In the genomic region with DNA sequence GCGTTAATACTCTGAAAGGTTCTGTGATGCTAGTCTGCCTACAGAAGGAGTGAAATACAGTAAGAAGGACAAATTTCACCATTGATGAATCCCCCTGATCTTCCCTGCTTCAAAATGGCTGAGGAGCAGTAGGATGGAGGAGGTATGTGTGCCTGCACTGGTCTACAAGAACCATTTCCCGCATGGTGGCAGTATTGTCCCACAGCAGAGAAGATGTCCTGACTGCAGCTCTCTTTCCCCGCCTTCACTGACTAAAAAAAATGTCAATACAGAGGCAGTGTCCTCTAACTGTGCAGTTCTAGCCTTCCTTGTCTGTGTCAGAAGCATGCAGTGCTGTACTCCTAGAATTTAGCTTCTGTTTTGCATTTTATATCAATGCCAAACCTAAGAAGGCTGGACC, we compare ENCODE assay signal across 8 mouse cellular contexts.
DNase-seq lines count a peak whose midpoint lies in the region; ATAC-seq and TF ChIP-seq lines count a peak whose summit lies in the region.
"Not testable (repeated sequence)": the region's sequence is repeated elsewhere in the genome, so short reads cannot be mapped to it uniquely, and the experiment has no call there.

No protein-coding gene starts in this region.

- not testable (repeated sequence) for H3K79me2 ChIP-seq in heart, adult 2 months (replicated peaks; ENCODE audit: control insufficient read depth, insufficient read depth, low read length)

- H3K36me3 ChIP-seq in embryonic facial prominence, embryonic 12.5 days; heart, adult 2 months (ENCODE audit: control insufficient read depth, insufficient read depth, low read length); hindbrain, embryonic 16.5 days (ENCODE audit: control insufficient read depth, insufficient read depth, low read length); limb, embryonic 11.5 days (ENCODE audit: control insufficient read depth, insufficient read depth, low read length); neural tube, embryonic 12.5 days: not testable (repeated sequence)

- H3K4me3 ChIP-seq in embryonic facial prominence, embryonic 12.5 days, result peak overlapping the region; percentile 17; the same call in 1 of the 2 replicates
- peak overlapping the region; percentile 45 for H3K4me3 ChIP-seq in heart, adult 2 months
- H3K4me3 ChIP-seq in hindbrain, embryonic 16.5 days (ENCODE audit: low read length), result peak overlapping the region; percentile 23; the same call in 1 of the 2 replicates
- not testable (repeated sequence) for H3K4me3 ChIP-seq in limb, embryonic 11.5 days (ENCODE audit: low read depth, low read length); neural tube, embryonic 12.5 days

- not testable (repeated sequence) for TF ChIP-seq EP300 in heart, adult 2 months (IDR thresholded peaks at IDR 0.05; ENCODE audit: insufficient read depth, low read depth, low read length)

- not testable (repeated sequence) for TF ChIP-seq POLR2A in heart, adult 2 months (IDR thresholded peaks at IDR 0.05; ENCODE audit: insufficient read depth, low read depth, low read length)

- H3K9ac ChIP-seq in embryonic facial prominence, embryonic 12.5 days; heart, adult 2 months (ENCODE audit: low read depth, low read length); hindbrain, embryonic 16.5 days (ENCODE audit: low read depth, low read length); limb, embryonic 11.5 days (ENCODE audit: low read length); neural tube, embryonic 12.5 days: not testable (repeated sequence)

- not testable (repeated sequence) for ATAC-seq in embryonic facial prominence, embryonic 12.5 days (ENCODE audit: insufficient number of reproducible peaks, insufficient read depth, low FRiP score, low TSS enrichment); neural tube, embryonic 12.5 days (ENCODE audit: low FRiP score, low read depth)
- peak; percentile 82 for ATAC-seq in hindbrain, embryonic 16.5 days
- ATAC-seq in limb, embryonic 11.5 days (ENCODE audit: insufficient number of reproducible peaks, low FRiP score, low TSS enrichment, low read depth), result 0 out of 2 replicates have a peak, but pooled peaks have one; percentile 54

- WGBS in embryonic facial prominence, embryonic 12.5 days, result 59% methylated on average over 3 of the region's 3 CpGs
- 62% methylated on average over 3 of the region's 3 CpGs for WGBS in heart, adult 2 months
- 61% methylated on average over 3 of the region's 3 CpGs for WGBS in hindbrain, embryonic 16.5 days
- WGBS in limb, embryonic 11.5 days, result 74% methylated on average over 3 of the region's 3 CpGs
- WGBS in neural tube, embryonic 12.5 days, result 66% methylated on average over 3 of the region's 3 CpGs

- intact Hi-C loops in heart, adult 2 months (cut with DNase I), result not testable (repeated sequence)

- not testable (repeated sequence) for H3K27ac ChIP-seq in embryonic facial prominence, embryonic 12.5 days; limb, embryonic 11.5 days (replicated peaks; ENCODE audit: low read depth, low read length); neural tube, embryonic 12.5 days
- H3K27ac ChIP-seq in heart, adult 2 months, result peak overlapping the region; percentile 75
- H3K27ac ChIP-seq in hindbrain, embryonic 16.5 days (ENCODE audit: low read depth, low read length), result peak overlapping the region; percentile 64; the same call in 1 of the 2 replicates

- 0 out of 2 replicates have a peak overlapping the region, but pooled peaks have one; percentile 21 for H3K4me2 ChIP-seq in embryonic facial prominence, embryonic 12.5 days (replicated peaks)
- H3K4me2 ChIP-seq in hindbrain, embryonic 16.5 days (ENCODE audit: low read length), result peak overlapping the region; percentile 36
- not testable (repeated sequence) for H3K4me2 ChIP-seq in limb, embryonic 11.5 days (ENCODE audit: low read depth, severe bottlenecking)
- H3K4me2 ChIP-seq in neural tube, embryonic 12.5 days (replicated peaks), result peak overlapping the region; percentile 22; the same call in 1 of the 2 replicates

- TF ChIP-seq CTCF in heart, adult 2 months (IDR thresholded peaks at IDR 0.05), result peak; percentile 69

- H3K27me3 ChIP-seq in embryonic facial prominence, embryonic 12.5 days; heart, adult 2 months (ENCODE audit: control insufficient read depth, insufficient read depth, low read length); hindbrain, embryonic 16.5 days (replicated peaks; ENCODE audit: control insufficient read depth, insufficient read depth, low read length); limb, embryonic 11.5 days (ENCODE audit: control insufficient read depth, insufficient read depth, low read length); neural tube, embryonic 12.5 days (replicated peaks): not testable (repeated sequence)

- DNase-seq in Muller cell, postnatal 12 days (ENCODE audit: inconsistent ontology term), result peak; percentile 45
- peak; percentile 4 to 89 for DNase-seq in heart, adult 2 months
- peak; percentile 73 for DNase-seq in limb, embryonic 11.5 days (ENCODE audit: low spot score)
- peak; percentile 98 for DNase-seq in lung, postnatal 25 days (ENCODE audit: low spot score)
- peak; percentile 83 for DNase-seq in thymus, postnatal 0 days (ENCODE audit: low spot score)

- not testable (repeated sequence) for H3K9me3 ChIP-seq in embryonic facial prominence, embryonic 12.5 days; hindbrain, embryonic 16.5 days (ENCODE audit: control insufficient read depth, low read length); limb, embryonic 11.5 days (ENCODE audit: control insufficient read depth, low read length); neural tube, embryonic 12.5 days

- H3K4me1 ChIP-seq in embryonic facial prominence, embryonic 12.5 days; heart, adult 2 months (ENCODE audit: control insufficient read depth, insufficient read depth, low read length); hindbrain, embryonic 16.5 days (ENCODE audit: control insufficient read depth, insufficient read depth, low read depth, low read length); limb, embryonic 11.5 days (ENCODE audit: control insufficient read depth, insufficient read depth, low read length); neural tube, embryonic 12.5 days: not testable (repeated sequence)

Comparison
In these comparisons a context has a peak if more than half of its experiments do, and no peak if none do; other contexts are left out.
1. DNase-seq: peak in every context shown above with its lines; median percentile 98 in lung, postnatal 25 days; 83 in thymus, postnatal 0 days; 73 in limb, embryonic 11.5 days; 46 in heart, adult 2 months; 45 in Muller cell, postnatal 12 days.